Mouse (Mus musculus) monocyte, adult 2 months (primary cell): Measurements from ENCODE around the gene Pax2.
A peak's percentile ranks its signal among the peaks of the same experiment; 100 is the strongest.

Source experiments
- DNase-seq, 2 experiments: peaks; one replicate each; pipeline ENCODE4 v3.0.0; 2022; ENCODE audit warnings: low spot score in 2 of 2, low read depth in 1 of 2

Pax2 gene

DNA sequence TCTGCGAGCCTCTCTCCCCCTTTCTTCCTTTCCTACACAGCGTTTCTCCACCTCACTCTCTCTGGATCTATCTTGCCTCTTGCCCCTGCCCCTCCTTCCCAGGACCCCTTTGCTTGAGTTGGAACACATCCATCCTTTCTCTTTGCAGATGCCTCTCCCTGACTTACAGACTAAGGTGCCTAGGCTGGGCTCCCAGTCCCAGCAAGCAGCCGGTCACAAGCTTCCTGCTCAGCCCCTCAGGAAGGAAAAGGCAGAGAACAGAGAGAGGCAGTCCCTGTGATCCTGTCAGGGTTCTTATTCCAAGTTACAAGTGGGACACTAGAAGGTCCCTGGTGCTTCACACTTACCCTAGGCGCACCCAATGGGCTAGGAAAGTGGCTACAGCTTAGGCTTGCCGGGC, 7.6 kb upstream of the Pax2 start:
- no peak for DNase-seq

DNA sequence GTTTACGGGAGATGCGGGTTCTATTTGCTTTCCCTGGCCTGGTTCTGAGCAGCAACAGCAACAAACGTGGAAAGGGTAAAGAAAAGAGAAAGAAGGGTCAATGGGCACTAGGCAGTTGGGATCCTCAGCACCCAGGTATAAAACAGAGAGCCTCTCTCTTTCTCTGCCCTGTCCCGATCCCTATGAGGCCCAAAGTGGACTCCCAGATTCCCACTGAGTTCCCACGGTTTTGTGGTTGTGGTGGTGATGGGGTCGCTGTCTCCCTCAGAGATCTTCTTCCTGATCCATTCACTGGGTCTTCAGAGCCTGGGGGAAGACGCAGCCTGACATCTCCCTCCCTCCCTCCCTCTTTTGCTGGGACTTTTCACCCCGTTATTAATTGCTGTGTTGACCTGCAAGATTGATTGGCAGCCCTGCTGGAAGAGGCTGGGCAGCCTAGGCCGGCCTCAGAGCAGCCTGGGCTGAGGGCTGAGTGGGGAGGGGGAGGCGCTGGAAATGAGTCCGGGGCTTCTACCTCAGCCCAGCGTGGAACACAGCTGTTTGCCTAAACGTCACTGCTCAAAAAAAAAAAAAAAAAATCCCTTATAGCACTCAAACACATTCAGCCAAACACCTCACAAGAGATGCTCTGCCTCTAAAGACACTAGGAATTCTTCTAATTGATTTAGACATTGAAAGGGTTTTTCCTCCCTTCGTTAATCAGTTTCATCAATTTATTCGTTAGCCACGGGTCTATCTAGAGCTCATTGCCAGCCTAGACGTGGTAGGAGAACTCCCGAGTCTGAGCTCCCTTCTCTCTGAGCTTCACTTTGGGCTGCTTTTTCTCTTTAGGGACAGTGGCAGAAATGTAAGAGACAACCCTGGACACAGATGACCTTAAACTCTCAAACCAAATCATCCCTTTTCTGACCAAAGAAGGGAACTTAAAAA, 6.5 kb upstream of the Pax2 start:
- DNase-seq: no peak

DNA sequence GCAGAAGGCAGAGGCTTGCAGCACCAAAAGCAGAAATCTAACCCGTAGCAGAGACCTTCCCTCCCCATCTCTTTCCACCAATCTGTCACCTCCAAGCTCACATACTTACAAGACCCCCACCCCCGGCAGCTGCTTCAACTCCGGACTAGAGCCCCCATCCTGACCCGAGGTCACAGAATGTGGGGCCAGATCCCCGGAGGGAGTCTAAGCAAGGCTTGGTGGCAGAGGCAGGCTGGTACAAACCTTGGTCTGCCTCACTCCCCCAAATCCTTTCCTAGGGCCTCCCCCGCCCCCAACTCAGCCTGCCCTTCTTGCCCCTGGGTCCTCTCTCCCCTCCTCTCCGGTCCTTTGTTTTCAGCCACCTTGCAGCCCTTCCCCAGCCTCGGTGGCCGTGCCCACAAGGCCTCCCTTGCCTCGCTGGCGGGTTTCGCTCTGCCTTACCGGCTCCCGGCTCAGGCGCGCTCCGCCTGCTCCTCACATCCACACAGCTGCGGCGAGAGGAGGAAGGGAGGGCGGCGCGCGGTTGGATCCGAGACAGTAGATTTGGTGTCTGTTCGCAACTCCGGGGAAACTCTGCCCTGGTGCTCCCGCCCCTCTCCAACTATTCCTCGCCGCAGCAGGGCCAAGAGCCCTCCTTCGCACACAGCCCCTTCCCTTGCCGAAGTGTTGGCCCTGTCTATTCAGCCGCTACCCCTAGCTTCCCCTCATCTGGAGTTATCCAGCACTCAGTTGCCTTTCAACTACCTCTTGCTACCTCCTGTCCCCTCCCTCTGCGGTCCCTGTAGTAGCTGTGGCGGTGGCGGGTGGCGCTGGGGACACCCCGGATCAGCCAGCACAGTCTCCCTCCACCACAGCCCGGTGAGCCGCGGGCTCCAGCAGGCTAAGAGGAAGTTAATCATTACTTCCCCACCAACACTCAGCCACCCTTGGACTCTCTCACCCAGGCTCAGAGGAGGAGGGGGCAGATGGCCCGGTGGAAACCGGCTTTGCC, 5.5 kb upstream of the Pax2 start:
- DNase-seq: peak in 1 of 2 experiments; percentile 12

DNA sequence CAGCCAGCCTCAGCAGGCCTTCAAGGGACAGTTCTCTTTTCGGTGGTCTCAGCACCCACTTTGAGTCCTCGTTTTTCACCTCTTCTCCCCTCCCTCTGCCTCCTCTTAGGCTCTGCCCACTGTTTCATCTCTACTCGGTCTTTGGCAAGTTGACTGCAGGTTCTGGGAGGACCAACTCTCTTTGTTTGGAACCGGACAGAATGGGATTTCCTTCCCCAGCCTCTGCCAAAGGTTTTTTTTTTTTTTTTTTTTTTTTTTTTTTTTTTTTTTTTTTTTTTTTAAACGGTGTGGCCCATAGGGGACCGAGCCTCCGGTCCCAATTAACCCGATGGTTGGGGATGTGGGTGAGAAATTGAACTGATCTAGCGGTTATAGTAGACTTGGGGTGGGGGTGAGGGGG, 4.8 kb upstream of the Pax2 start:
- DNase-seq: no peak

DNA sequence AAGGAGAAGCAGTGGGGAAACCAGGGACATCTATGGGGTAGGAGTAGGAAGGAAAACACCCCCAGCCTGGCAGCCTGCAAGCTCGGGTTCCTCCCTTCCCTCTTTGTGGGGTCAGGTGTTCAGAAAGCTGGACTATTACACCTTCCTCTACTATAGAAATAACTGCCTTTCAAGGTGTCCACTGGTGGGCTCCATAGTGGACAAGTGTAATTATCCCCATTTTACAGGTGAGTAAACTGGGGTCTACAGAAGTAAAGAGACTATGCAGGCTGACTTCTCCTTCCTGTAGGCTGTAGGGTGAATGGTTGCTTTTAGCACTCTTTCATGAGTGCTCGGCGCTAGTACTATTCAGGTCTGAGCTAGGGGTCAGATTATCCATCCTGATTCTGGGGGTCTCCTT, 4.3 kb upstream of the Pax2 start:
- DNase-seq: no peak

DNA sequence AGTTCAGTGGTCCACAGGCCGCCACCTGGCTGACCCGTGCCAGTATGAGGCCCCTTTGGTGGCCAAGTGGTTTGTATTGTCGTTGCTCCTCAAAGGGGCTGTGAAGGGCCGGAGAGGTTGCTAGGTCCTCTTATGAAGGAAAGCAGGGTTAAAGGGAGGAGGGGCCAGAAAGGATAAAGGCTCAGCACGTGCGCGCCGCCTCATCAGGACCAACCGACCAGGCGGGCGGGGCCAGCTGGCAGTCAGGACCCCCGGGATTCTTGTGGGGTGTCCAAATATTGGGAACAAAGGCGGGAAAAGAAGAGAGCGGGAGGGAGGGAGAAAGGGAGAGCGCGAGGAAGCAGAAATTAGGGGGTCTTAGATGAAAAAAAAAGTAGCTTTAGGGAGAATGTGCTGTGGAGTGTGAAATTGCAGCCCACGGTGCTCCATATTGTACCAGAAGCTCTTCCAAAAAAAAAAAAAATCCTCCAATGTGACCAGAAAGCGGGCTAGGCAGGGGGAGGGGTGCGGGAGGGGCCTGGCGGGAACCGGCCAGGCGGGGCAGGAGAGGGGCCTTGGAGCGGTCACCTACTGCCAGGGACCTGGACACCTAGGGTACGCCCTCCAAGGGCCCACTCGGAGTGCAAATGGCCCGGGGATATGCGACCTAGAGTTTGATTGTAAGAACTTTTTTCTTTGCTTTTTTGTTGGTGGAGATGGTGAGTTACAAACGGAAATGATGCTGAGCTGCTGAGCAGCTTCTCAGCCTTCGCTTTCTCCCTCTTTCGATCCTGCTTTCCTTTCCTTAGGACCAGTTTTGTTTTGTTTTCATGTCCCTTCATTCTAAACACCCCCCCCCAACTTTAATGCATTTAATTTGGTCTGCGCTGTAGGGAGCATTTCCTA, 3.5 kb upstream of the Pax2 start:
- no peak for DNase-seq

DNA sequence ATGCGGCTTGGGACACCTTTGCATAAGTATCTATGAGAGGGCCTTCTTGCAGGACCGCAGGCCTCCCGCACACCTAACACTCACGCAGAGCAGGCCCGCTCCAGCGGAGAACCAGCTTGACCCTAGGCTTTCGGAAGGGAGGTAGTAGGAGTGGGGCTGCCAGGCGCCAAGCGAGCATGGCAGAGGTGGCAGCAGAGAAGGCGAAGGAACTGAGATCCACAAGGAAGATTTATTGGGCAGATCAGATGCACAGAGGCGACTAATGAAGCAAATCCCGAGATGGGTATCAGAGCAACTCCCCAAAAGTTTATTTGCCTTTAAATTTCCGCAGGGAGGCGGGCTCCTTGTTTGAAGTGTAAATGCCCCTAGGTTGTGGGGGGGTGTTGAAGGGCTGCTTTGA, 2.5 kb upstream of the Pax2 start:
- DNase-seq: no peak

DNA sequence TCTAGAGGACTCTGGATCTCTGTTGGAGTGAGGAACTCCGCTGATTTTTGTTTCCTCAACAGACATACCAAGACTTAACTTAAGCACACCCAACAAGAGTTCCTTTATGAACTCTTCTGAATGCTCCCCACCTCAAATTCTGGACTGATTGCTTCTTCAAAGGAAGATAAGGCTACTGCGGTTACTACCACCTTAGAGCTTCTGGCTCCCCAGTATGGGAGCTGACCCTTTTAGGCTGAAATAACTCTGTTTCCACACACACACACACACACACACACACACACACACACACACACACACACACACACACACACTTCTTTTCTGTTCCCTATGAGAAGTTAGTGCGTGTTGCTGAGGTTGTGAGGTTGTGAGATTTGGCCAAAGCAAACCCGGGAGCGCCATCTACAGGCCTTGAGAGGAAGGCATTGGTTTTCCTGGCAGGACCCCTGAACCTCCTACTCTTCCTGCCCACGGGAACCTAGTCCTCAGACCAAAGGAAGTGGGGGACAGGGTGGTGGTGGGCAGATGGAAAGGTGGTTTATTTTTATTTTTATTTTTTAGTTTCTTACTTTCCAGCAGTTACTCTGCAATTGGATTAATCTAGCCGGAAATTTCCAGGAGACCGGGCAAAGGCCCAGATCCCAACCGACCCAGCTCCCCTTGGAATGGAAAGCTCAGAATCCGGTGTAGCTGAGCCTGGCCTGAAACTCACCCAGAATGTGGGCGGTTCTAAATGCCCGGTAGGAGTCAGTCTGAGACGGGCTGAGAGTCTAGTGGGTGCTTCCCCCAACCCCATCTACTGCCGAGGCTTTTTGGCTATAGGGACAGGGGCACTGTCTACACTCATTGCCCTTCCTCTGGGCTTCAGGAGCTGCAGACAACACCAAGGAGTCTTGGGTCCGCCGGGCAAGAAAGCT, 1.1 kb upstream of the Pax2 start:
- DNase-seq: no peak

DNA sequence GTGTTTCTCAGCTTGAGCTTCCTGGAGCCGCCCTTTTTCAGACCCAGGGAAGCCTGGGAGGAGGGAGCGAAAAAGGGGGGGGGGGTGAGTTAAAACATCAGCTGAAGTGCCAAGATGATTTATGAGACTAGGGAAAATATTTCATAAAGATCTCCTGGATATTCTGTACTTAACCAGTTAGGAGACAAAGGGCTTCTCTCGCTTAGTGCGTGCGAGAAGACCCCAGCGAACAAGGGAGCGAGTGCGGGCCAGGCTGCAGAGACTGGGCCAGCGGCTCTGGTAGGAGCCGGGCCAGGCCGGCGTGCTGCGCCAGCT, 510 bp upstream of the Pax2 start:
- no peak for DNase-seq

DNA sequence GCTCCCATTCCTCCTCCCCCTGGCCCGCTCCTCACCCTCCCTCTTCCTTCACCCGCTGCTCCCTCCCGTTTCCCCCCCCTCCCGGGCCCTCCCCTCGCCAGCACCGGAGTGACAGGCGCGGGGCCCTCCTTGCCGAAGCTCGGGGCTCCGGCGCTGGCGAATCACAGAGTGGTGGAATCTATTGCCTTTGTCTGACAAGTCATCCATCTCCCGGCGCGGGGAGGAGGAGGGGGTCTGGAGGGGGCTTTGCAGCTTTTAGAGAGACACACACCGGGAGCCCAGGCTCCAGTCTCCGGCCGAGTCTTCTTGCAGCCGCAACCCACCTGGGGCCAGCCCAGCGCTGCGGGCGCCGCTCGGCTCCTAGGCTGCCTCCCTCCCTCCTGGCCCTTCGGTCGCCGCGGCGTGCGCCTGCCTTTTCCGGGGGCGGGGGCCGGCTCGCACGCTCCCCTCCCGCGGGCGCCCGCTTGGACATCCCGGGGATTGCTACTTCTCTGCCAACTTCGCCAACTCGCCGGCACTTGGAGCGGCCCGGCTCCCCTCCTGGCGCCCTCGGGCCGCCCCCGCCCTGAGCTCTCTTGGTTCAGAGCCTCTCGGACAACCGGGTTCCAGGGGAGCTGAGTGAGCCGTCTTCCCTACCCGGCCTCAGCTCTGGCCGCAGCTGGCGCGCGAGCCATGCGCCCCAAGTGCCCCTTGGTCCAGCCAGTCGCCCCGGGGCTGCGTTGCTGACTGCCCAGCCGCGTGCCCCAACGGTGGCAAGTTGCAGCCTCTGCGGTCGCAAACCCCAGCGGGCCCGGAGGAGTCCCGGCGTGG, 781 bp downstream of the Pax2 start:
- no peak for DNase-seq

DNA sequence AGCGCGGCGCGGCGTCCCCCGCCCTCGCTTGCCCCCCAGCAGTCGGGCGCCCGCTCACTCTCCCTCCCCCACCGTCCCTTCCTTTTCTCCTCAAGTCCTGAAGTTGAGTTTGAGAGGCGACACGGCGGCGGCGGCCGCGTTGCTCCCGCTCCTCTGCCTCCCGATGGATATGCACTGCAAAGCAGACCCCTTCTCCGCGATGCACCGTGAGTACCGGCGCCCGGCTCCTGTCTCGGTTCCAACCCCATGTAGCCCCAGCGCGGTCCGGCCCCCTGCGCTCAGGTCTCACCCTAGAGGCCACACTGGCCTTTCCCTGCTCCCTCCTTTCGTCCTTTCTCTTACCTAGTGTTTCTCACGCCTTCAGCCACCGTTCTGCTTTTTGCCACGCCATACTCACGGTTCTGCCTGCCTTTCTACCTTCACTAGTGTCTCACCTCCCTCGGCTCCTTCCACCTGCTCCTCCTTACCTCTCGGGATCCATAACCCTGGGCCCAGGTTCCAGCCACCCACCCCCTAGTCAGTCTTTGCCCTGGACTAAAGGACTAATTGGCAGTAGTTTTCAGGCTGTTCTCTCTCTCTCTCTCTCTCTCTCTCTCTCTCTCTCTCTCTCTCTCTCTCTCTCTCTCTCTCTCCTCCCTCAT, 1.5 kb downstream of the Pax2 start:
- DNase-seq: no peak

DNA sequence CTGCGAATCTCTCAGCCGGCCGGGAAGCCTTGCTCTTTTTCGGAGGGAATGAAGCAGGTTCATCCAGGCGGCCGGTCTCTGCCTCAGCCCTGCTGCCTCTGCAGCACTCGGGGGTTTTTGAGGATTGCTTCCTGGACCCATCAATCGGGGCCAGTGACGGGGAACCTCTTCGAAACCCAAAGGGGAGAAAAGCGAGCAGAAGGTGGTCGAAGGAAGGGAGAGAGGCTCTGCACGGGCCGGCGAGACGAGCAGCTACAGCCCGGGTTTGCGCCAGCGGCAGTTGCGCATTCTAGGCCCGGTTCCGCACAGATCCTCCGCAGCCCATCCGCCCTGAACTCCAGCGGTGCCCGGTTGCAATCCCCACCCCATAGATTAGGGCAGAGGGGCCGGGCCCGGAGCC, 3.0 kb downstream of the Pax2 start:
- DNase-seq: no peak

DNA sequence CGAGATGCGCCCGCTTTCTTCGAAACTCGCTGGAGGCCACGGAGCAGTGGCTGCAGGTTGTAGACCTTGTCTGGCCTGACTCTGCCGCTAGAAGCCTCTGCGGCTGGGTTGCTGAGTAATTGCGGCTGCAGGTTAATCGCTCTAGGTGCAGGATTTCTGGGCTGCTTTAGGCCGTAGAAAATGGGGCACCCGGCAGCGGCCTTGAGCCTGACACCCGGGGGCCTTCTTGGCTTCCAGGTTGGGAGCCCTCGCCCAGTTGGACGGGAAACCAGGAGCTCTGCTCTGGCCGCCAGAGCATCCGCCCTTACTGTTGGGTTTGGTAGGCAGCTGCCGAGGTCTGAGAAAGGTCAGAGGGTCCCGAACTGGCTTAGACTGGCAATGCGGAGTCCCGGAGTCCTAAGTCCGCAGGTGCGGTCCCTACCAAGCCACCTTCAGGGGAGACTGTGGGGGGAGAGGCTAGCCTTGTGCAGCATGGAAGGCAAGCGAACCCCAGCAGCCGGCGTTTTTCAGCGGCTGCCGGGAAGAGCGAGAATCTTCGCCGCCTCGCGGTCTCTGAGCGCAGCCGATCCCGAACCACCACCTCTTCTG, 3.8 kb downstream of the Pax2 start:
- no peak for DNase-seq

DNA sequence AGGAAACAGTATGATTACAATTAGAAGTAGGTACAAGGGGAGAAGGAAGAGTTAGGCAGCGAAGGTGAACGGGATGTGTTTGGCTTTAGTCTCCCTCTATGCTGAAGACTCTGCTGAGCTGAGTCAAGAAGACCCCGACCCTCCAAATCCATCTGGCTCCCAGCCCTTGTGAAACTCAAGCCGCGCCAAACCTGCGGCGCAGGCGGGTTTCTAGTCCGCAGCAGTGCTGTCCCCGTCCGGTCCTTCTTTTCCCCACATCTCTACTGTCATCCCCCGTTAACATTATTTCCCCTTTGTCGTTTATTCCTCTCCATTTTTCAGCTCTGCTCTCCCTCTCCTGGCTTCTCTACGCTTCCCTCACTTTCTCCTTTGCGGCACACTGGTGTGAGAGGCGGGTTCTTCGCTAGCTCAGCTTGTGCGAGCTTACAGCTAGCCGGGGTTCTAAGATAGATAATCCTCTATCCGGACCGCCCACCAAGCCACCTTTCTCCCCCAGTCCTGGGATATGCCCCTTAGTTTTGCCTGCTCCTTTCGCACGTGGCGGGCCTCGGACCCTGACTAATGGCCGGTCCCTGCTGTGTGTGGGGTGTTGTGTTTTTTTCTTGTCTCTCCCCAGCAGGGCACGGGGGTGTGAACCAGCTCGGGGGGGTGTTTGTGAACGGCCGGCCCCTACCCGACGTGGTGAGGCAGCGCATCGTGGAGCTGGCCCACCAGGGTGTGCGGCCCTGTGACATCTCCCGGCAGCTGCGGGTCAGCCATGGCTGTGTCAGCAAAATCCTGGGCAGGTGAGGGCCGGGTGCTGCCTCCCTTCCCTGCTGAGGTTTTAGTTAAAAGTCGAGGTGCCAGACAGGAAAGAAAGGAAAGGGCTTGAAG, 4.7 kb downstream of the Pax2 start:
- no peak for DNase-seq

DNA sequence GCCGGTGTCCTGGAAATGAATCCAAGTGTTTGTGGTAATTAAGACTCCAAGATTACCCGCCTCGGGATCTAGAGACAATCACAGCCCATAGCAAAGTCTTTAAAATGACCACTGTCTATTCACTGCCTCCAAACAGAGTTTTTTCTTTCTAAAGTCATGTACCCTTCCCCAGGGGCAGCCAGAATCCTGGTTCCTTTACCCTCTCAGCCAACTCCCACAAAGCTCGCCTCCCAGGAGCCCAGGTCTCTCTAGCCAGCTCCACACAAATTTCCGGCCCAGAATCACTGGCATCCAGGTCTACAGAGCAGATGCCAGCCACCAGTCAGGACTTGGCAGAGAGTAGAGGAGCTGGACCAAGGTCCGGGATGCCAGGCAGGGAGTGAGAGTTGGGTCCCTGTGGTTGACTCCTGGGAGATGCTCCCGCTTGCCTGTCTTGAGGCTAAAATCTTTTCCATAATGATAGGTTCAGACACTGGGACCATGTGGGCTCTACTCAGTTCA, 6.3 kb downstream of the Pax2 start:
- DNase-seq: no peak

DNA sequence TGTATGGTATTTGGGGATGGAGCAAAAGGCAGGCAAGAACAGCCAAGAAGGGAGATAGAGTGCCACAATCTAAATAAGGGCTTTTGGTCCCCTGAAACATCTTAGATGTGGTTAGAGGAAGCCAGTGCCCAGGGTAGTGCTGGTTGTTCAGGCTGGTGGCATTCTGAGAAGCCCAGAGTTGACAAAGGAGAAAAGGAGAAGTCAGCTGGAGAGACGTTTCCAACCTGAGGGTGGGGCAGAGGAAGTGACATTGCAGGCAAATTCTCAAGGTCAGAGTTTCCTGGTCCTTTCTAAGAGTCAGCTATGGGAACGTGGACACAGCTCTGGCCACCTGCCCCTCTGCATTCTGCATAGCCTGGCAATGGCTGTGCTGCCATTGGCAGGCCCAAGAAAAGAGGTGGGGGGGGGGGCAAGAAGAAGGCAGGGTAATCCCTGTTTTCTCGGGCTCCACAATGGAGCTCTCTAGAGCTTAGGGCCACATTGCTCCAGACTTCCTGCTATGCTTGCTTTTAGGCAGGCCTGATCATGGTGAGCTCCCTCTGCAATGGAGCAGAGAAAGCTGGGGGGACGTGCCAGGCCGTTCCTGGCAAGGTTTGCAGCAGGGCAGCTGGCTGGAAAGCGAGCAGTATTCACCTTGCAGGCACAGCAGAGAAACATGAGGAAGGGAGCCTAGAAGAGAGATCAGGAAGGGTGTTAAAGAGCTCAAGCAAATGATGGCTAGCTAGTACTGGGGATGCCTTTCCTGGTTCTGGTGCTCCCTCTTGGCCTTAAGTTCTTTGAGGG, 14.6 kb downstream of the Pax2 start:
- DNase-seq: no peak
